Mouse (Mus musculus): ENCODE data around the gene Adgrb3.

GRCm38 (mm10) chr1:25682118-25682517 is 147.4 kb downstream of the Adgrb3 start:
- TF ChIP-seq GATA1 (IDR thresholded peaks at IDR 0.05; ENCODE audit: low read length) (no peak), TAL1 (IDR thresholded peaks at IDR 0.05; ENCODE audit: low read length) (no peak)

Data from erythroblast, embryonic 14.5 days (primary cell).